Mouse (Mus musculus) urinary bladder, adult 2 months (tissue): Measurements from ENCODE around the gene Gnb3. TPM values are rescaled to one million over a fixed set of nuclear protein-coding genes. Genes with fewer than 3 reads are reported as not detected.
"Not testable (repeated sequence)": the region's sequence is repeated elsewhere in the genome, so short reads cannot be mapped to it uniquely, and the experiment has no call there.

Experiments used
- DNase-seq: peaks from one replicate; pipeline ENCODE4 v3.0.0; 2022; ENCODE audit warnings: low spot score
- polyA plus RNA-seq: library from polyadenylated mRNA; depleted of rRNA; stranded (reverse); fragments of >200 nt; gene quantifications from 2 replicates; pipeline ENCODE4 v1.2.3, GENCODE M21; 2012

The Gnb3 gene
- polyA plus RNA-seq, 1 experiment, result 0.32 TPM

GRCm38 (mm10) chr6:124816611-124817010, 23.5 kb downstream of the Gnb3 start:
- no peak for DNase-seq

GRCm38 (mm10) chr6:124814858-124815774, 25.0 kb downstream of the Gnb3 start:
- DNase-seq, result peak; percentile 19

GRCm38 (mm10) chr6:124814448-124814847, 25.6 kb downstream of the Gnb3 start:
- no peak for DNase-seq

GRCm38 (mm10) chr6:124813933-124814332, 26.1 kb downstream of the Gnb3 start, which contains the start of gene Tpi1:
Gene Tpi1, minus strand, starts transcription at chr6:124814296.
- DNase-seq, result peak; percentile 76

- peak; percentile 44 for DNase-seq
These were observed 26.6 kb downstream of the Gnb3 start for GRCm38 (mm10) chr6:124813496-124813895.

DNA sequence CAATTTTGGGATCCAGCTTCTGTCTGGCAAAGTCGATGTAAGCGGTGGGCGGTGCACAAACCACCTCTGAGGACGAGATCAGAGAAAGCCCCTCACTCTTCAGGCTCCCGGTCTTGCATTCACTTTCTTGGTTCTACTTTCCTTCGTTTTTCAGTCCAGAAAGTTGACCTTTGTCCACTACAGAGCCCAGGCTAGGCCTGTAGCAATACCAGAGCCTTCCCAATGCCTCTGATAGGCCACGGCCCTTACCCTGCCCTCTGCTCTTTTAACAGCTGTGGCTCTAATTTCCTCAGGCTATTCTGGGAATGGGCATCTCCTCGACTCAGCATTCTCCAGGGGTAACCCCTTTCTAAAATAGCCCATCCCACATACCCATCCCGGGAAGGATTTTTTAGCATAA, 27.2 kb downstream of the Gnb3 start:
- no peak for DNase-seq

GRCm38 (mm10) chr6:124811701-124812560, 28.1 kb downstream of the Gnb3 start:
- peak; percentile 22 for DNase-seq

- DNase-seq, result no peak
These were observed 28.7 kb downstream of the Gnb3 start for GRCm38 (mm10) chr6:124811403-124811665.

GRCm38 (mm10) chr6:124810566-124811402, 29.3 kb downstream of the Gnb3 start:
- not testable (repeated sequence) for DNase-seq

DNA sequence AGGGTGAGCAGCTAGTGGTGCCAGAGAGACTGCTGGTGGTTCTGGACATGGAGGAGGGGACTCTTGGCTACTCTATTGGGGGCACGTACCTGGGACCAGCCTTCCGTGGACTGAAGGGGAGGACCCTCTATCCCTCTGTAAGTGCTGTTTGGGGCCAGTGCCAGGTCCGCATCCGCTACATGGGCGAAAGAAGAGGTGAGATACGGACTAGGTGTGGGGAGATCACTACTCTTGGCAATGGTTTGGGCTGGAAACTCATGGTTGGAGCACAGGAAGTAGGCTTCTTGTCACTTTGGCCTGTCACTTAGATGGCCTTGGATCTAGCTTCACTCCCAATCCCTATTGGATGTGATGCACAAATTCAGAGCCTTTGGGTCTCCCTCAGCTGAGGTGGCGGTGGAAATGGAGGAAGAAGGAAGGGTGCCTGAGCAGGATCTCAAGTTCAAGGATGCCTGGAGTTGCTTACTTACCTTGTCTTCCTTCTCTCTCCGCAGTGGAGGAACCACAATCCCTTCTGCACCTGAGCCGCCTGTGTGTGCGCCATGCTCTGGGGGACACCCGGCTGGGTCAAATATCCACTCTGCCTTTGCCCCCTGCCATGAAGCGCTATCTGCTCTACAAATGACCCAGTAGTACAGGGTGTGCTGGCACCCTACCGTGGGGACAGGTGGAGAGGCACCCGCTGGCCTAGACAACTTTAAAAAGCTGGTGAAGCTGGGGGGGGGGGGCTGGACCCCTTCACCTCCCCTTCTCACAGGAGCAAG, 30.1 kb downstream of the Gnb3 start:
- no peak for DNase-seq

- peak; percentile 77 for DNase-seq
These were observed 30.9 kb downstream of the Gnb3 start for GRCm38 (mm10) chr6:124809052-124809774.

GRCm38 (mm10) chr6:124808358-124809012, 31.6 kb downstream of the Gnb3 start, which contains the start of gene Spsb2:
Gene Spsb2, plus strand, starts transcription at chr6:124808661.
- peak; percentile 71 for DNase-seq

GRCm38 (mm10) chr6:124807986-124808357, 32.1 kb downstream of the Gnb3 start:
- no peak for DNase-seq

- DNase-seq, result no peak
These were observed 32.7 kb downstream of the Gnb3 start for GRCm38 (mm10) chr6:124807366-124807765.

DNA sequence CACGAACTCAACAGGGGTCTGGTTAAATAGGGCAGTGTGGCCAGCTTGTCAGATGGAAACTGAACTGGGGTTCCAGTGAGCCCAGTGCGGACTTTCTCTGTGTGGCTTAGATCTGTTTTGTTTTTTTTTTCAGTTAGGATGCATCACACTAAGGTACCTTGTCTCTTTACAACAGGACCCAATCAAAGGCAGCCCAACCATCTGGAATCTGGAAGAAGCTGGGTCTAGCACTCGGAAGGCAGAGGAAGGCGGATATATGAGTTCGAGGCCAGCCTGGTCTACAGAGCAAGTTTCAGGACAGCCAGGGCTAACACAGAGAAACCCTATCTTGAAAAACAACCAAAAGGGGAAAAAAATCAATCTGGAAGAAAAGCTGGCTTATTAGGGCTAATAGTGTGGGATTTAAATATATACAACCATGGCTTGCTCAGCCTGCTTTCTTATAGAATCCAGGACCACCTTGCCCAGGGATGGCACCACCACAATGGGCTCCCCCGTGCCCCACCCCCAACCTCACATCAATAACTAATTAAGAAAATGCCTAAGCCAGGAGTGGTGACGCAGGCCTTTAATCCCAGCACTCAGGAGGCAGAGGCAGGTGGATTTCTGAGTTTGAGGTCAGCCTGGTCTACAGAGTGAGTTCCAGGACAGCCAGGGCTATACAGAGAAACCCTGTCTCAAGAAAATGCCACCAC, 33.5 kb downstream of the Gnb3 start:
- DNase-seq, result no peak

DNA sequence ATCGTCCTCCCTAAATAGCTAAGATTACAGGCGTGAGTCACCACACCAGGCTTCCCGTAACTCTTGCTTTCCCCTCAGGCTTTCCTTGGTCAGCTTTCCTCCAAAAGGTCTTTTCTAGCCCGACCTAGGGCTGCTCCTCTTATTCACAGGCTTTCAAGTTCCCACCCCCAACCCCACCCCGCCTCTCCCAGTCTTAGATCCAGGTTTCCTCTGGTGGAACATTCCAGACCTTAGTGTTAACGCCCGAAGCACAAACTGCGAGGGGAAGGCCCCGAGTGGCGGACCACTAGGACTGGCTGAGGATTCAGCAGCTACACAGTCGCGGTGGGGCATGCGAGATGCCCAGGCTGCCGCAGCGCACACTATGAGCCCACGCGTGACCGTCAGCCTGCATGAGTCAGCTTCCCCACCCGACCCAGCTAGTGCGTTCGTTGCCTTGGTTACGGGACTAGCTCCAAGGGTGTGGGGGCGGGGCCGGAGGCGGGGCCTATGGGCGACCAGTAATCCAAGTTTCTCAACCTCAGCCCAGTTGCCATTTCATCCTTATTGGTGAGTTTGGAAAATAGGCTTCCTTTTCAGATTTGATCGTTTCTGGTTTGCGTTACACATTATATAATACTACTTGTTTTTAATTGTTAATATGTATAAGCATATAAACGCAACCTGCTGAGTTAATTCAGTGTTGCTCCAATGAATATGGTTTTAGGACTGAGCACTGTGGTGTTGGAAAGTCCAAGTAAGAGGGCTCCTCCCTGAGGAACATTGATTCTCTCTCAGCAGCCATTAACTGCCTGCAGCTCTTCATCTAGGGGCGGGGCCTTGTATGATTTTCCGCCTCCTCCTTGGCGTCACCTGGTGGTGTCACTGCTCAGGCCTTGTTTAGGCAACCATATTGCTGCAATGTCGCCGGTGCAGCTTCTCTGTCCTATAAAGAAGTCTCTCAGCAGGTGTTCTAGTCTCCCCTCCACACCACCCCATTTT, 34.4 kb downstream of the Gnb3 start:
- DNase-seq, result peak; percentile 84

DNA sequence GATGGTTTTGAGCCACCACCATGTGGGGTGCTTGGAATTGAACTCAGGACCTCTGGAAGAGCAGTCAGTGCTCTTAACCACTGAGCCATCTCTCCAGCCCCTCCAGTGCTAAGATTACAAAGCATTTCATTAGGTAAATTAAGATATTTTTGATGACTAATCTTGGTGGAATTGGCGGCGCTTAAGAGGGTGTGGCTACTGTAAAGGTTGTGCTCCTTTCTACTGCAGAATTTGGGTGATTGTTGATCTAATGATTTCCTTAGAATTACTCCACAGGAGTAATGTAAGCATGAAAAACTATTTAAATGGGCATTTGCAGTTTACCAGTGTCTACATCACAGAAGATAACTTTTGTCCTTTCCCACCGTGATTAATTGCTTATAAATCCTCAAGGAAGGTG, 35.7 kb downstream of the Gnb3 start:
- DNase-seq, result no peak

- DNase-seq, result not testable (repeated sequence)
These were observed 36.4 kb downstream of the Gnb3 start for GRCm38 (mm10) chr6:124803691-124804090.
